Comparison of ENCODE assay signal across 10 mouse cellular contexts in the genomic region with DNA sequence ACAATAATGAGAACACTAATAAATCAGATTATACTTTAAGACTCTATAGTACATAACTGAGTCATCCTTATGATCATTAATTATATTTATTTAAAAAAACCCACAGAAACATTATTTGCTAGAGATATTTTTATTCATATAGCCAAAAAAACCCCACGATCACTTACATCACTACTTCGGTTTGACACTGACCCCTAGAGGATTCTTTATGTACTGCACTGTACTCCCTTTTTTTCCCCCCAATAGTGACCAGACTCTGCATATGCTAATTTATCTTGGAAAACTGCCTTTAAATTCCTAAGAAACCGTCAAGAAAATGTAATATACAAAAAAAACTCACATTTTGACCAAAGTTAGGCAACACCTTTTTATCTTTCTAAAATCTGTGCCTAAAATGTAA.
DNase-seq lines count a peak whose midpoint lies in the region; ATAC-seq and TF ChIP-seq lines count a peak whose summit lies in the region.
"Had no signal": no experiment of that assay in that cellular context is flagged by ENCODE, and none has a peak within 500 bp of the region (broad histone marks: within the 10 kb centered on the region; RNA-seq: fewer than 3 reads in every experiment).

No protein-coding gene starts in this region.

- H3K4me1 ChIP-seq in liver, adult 2 months (ENCODE audit: control insufficient read depth, insufficient read depth, low read length) = no peaks in the 10 kb centered on the region
- H3K4me1 ChIP-seq in kidney, embryonic 16.5 days (ENCODE audit: insufficient read depth, low read length) = no peaks in the 10 kb centered on the region
- H3K4me1 ChIP-seq: embryonic facial prominence, embryonic 13.5 days had no signal

- H3K79me2 ChIP-seq in liver, adult 2 months (ENCODE audit: control insufficient read depth, insufficient read depth, low read length) = no peaks in the 10 kb centered on the region

- DNase-seq in cerebellum, adult 9-10 months = peak; percentile 67
- no peak for DNase-seq in cerebellum, postnatal 4 days (ENCODE audit: low spot score in 2 of 2)
- peak; percentile 14 for DNase-seq in liver, adult 2 months (ENCODE audit: extremely low read depth, low read depth, low spot score)
- DNase-seq in liver = no peak
- peak; percentile 20 for DNase-seq in retina, adult 2 months (ENCODE audit: low read depth, low spot score)
- no peak for DNase-seq in spleen, postnatal 4 days (ENCODE audit: low spot score in 2 of 2)

- no peaks in the 10 kb centered on the region for H3K36me3 ChIP-seq in liver, adult 2 months (ENCODE audit: control insufficient read depth, insufficient read depth, low read length)
- H3K36me3 ChIP-seq in kidney, embryonic 16.5 days (ENCODE audit: insufficient read depth, low read length) = no peaks in the 10 kb centered on the region
- H3K36me3 ChIP-seq: embryonic facial prominence, embryonic 13.5 days had no signal

- H3K27me3 ChIP-seq in liver, adult 2 months (ENCODE audit: control insufficient read depth, insufficient read depth, low read length) = no peaks in the 10 kb centered on the region
- H3K27me3 ChIP-seq in kidney, embryonic 16.5 days (ENCODE audit: insufficient read depth, low read length) = no peaks in the 10 kb centered on the region
- H3K27me3 ChIP-seq: embryonic facial prominence, embryonic 13.5 days had no signal

- H3K27ac ChIP-seq in liver, adult 2 months (replicated peaks; ENCODE audit: insufficient read depth, low read depth, low read length) = no peak overlapping the region
- no peak overlapping the region for H3K27ac ChIP-seq in kidney, embryonic 16.5 days (ENCODE audit: low read length)
- H3K27ac ChIP-seq: embryonic facial prominence, embryonic 13.5 days; macrophage had no signal

- TF ChIP-seq CTCF in liver, adult 2 months (IDR thresholded peaks at IDR 0.05; ENCODE audit: low read depth, low read length) = peak; percentile 14; the same call in 1 of the 2 replicates

- H3K4me2 ChIP-seq in kidney, embryonic 16.5 days (replicated peaks; ENCODE audit: low read depth, low read length) = no peak overlapping the region
- H3K4me2 ChIP-seq: embryonic facial prominence, embryonic 13.5 days had no signal

- no peak overlapping the region for H3K9ac ChIP-seq in liver, adult 2 months (ENCODE audit: low read depth, low read length)
- no peak overlapping the region for H3K9ac ChIP-seq in kidney, embryonic 16.5 days (replicated peaks; ENCODE audit: low read length)
- H3K9ac ChIP-seq: embryonic facial prominence, embryonic 13.5 days had no signal

- WGBS in liver, adult 2 months = 11% methylated on average over 3 of the region's 3 CpGs
- 19% methylated on average over 3 of the region's 3 CpGs for WGBS in kidney, embryonic 16.5 days

- peak; percentile 73; the same call in 1 of the 2 replicates for ATAC-seq in common myeloid progenitor, adult 5-6 weeks (replicated peaks; ENCODE audit: low read depth, poor library complexity, severe bottlenecking)
- no peak for ATAC-seq in kidney, embryonic 16.5 days (ENCODE audit: low FRiP score, low TSS enrichment)

- TF ChIP-seq POLR2A in liver, adult 2 months (IDR thresholded peaks at IDR 0.05; ENCODE audit: extremely low read depth, insufficient read depth, low read length) = no peak

- no peaks in the 10 kb centered on the region for H3K9me3 ChIP-seq in kidney, embryonic 16.5 days (ENCODE audit: low read length)
- H3K9me3 ChIP-seq: embryonic facial prominence, embryonic 13.5 days had no signal

- no peak overlapping the region for H3K4me3 ChIP-seq in liver, adult 2 months (ENCODE audit: insufficient read depth, low read depth, low read length)
- H3K4me3 ChIP-seq in kidney, embryonic 16.5 days (ENCODE audit: low read length) = no peak overlapping the region
- H3K4me3 ChIP-seq: embryonic facial prominence, embryonic 13.5 days had no signal

Comparison
In these comparisons a context has a peak if more than half of its experiments do, and no peak if none do; other contexts are left out.
1. DNase-seq: peak in cerebellum, adult 9-10 months (single experiment), liver, adult 2 months (single experiment) and retina, adult 2 months (single experiment); none in cerebellum, postnatal 4 days (0 of 2), liver (single experiment) and spleen, postnatal 4 days (0 of 2).